Mouse (Mus musculus): ENCODE measurements around the gene Stard10. TPM values are rescaled to one million over a fixed set of nuclear protein-coding genes. Genes with fewer than 3 reads are reported as not detected.

The Stard10 gene
- total RNA-seq, 2 experiments from 2014 or later: 48.3 to 61.3 TPM

GRCm38 (mm10) chr7:101393015-101393414 lies 76.1 kb downstream of the Stard10 start:
- DNase-seq: peak in 1 of 2 experiments; percentile 48

GRCm38 (mm10) chr7:101393694-101394504 lies 77.0 kb downstream of the Stard10 start:
- peak; percentile 72 to 73 for DNase-seq
- intact Hi-C loops (cut with DNase I): no loop called here

More at GRCm38 (mm10) chr7:101393015-101393414, 76.1 kb downstream of the Stard10 start:
- intact Hi-C loops (cut with DNase I): no loop called here

- DNase-seq: no peak
- intact Hi-C loops (cut with DNase I): no loop called here
Observed at GRCm38 (mm10) chr7:101394569-101394968, 77.7 kb downstream of the Stard10 start.

- DNase-seq: peak in 1 of 2 experiments; percentile 40
- intact Hi-C loops (cut with DNase I): no loop called here
Observed at GRCm38 (mm10) chr7:101395471-101395870, 78.6 kb downstream of the Stard10 start.

Other genes starting within 250 kb of the Stard10 start
- gene Fchsd2, start 224.2 kb upstream of the Stard10 start, total RNA-seq (2021): 10 to 100 TPM; 22.8 to 25.3 TPM
- gene Atg16l2, start 14.8 kb upstream of the Stard10 start, total RNA-seq (2021): 10 to 100 TPM in 1 of 2 experiments, 1 to 10 TPM in 1; 8.6 to 12.7 TPM
- 10 to 100 TPM; 28.7 to 33.9 TPM for gene Arap1, start 31.0 kb downstream of the Stard10 start, total RNA-seq (2021)
- not detected for gene Gm45837, start 93.8 kb downstream of the Stard10 start, total RNA-seq (2021)
- 10 to 100 TPM; 51.8 to 74.3 TPM for gene Pde2a, start 104.6 kb downstream of the Stard10 start, total RNA-seq (2021)